Mouse (Mus musculus): ENCODE measurements around the gene Nfya. TPM values are rescaled to one million over a fixed set of nuclear protein-coding genes. Genes with fewer than 3 reads are reported as not detected.

Gene Nfya
- polyA plus RNA-seq, 1 experiment from 2014 or later, result 18.1 TPM

DNA sequence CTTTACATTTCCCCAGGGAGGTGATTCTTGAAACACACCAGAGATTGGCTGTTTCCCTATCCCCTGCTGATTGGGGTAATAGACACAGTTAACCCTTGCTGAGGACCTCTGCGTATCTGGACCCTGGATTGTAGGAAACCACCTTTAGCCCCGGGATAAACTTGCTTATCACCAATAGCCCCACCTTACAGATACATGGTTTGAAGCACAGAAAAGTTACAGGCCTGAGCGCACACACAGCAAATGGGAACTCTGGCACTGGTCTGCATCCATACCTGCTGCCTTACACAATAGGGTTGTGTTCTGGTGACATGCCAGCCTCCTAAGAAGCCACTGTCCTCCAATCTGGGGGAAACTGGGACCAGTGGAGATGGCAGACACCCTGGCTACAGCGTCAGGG, 63.9 kb downstream of the Nfya start:
- Histone ChIP-seq H3K9ac (ENCODE audit: low read length) (no peak overlapping the region), H3K36me3 (ENCODE audit: control insufficient read depth, insufficient read depth, low read length) (no peaks in the 10 kb centered on the region), H3K27me3 (ENCODE audit: control insufficient read depth, insufficient read depth, low read depth, low read length) (no peaks in the 10 kb centered on the region), H3K4me3 (ENCODE audit: low read length) (no peak overlapping the region), H3K4me2 (ENCODE audit: low read depth, low read length) (no peak overlapping the region), H3K27ac (ENCODE audit: low read length) (no peak overlapping the region), H3K9me3 (ENCODE audit: control insufficient read depth, low read length) (no peaks in the 10 kb centered on the region), H3K4me1 (replicated peaks; ENCODE audit: control insufficient read depth, insufficient read depth, low read length) (no peaks in the 10 kb centered on the region)
- no peak for ATAC-seq (ENCODE audit: low read depth)
- WGBS, result 77% methylated on average over 4 of the region's 4 CpGs

DNA sequence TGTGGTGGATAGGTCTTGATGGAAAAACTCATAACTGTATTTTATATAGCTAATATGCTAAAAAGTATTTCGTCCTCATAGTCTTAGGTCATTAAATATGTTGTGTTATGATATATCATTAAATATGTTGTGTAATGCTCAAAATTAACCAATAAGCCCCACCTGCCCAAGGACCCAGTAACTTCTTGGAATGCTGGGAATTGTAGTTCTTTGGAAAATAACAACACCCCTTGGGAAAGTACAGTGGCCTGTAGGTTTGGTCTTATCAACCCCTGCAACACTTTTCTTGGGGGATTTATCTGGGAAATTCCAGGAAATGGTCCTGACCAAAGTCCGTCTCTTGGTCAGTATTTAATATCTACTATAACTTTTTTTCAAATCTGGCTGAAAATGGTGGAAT, 66.6 kb downstream of the Nfya start:
- Histone ChIP-seq H3K9ac (ENCODE audit: low read length) (no peak overlapping the region), H3K4me3 (ENCODE audit: low read length) (no peak overlapping the region), H3K9me3 (ENCODE audit: control insufficient read depth, low read length) (no peaks in the 10 kb centered on the region), H3K4me1 (replicated peaks; ENCODE audit: control insufficient read depth, insufficient read depth, low read length) (no peaks in the 10 kb centered on the region), H3K36me3 (ENCODE audit: control insufficient read depth, insufficient read depth, low read length) (no peaks in the 10 kb centered on the region), H3K4me2 (ENCODE audit: low read depth, low read length) (no peak overlapping the region), H3K27ac (ENCODE audit: low read length) (no peak overlapping the region), H3K27me3 (ENCODE audit: control insufficient read depth, insufficient read depth, low read depth, low read length) (no peaks in the 10 kb centered on the region)
- 81% methylated on average over 2 of the region's 2 CpGs for WGBS
- no peak for ATAC-seq (ENCODE audit: low read depth)

DNA sequence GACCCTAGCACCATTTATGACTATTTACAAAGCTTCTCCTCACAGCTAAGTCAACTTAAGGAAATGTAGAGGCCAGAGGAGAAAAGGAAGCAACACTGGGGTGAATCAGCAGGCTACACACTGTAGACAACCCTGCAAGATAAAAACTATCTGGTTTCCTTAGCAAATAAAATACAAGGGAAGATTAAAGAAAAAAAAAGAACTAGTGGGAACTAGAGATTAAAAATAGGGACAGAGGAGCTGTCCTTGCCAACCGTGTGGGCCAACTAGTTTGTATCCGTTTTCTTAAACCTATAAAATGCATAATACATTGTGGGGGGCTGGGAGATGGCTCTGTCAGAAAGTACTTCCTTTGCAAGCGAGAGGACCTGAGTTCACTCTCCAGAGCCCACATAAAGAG, 67.8 kb downstream of the Nfya start:
- H3K4me1 ChIP-seq (replicated peaks; ENCODE audit: control insufficient read depth, insufficient read depth, low read length), result no peaks in the 10 kb centered on the region
- 49% methylated on average over 3 of the region's 3 CpGs for WGBS
- no peak overlapping the region for H3K4me3 ChIP-seq (ENCODE audit: low read length)
- no peak overlapping the region for H3K27ac ChIP-seq (ENCODE audit: low read length)
- no peaks in the 10 kb centered on the region for H3K9me3 ChIP-seq (ENCODE audit: control insufficient read depth, low read length)
- no peak overlapping the region for H3K4me2 ChIP-seq (ENCODE audit: low read depth, low read length)
- ATAC-seq (ENCODE audit: low read depth), result no peak
- no peaks in the 10 kb centered on the region for H3K36me3 ChIP-seq (ENCODE audit: control insufficient read depth, insufficient read depth, low read length)
- H3K9ac ChIP-seq (ENCODE audit: low read length), result no peak overlapping the region
- no peaks in the 10 kb centered on the region for H3K27me3 ChIP-seq (ENCODE audit: control insufficient read depth, insufficient read depth, low read depth, low read length)

DNA sequence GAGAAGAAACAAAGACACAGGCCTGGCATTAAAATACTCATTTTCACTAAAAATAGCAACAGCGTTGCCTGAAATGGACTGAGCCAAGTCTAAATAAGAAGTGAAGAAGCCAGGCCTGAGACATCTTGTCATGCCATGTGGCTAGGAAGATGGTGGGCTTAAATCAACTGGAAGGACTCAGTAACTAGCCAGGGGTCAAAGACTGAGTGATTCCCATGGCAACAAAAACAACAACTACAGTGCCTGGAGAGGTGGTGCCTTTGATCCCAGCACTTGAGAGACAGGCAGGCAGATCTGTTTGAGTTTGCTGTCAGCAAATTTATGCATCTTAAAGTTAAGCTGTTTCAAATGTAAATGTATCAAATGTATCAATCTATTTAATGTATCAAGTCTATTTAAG, 69.4 kb downstream of the Nfya start:
- H3K9me3 ChIP-seq (ENCODE audit: control insufficient read depth, low read length), result no peaks in the 10 kb centered on the region
- no peaks in the 10 kb centered on the region for H3K4me1 ChIP-seq (replicated peaks; ENCODE audit: control insufficient read depth, insufficient read depth, low read length)
- H3K27me3 ChIP-seq (ENCODE audit: control insufficient read depth, insufficient read depth, low read depth, low read length), result no peaks in the 10 kb centered on the region
- H3K9ac ChIP-seq (ENCODE audit: low read length), result no peak overlapping the region
- WGBS, result 66% methylated on average over 1 of the region's 1 CpGs
- no peak overlapping the region for H3K27ac ChIP-seq (ENCODE audit: low read length)
- no peaks in the 10 kb centered on the region for H3K36me3 ChIP-seq (ENCODE audit: control insufficient read depth, insufficient read depth, low read length)
- ATAC-seq (ENCODE audit: low read depth), result no peak
- no peak overlapping the region for H3K4me2 ChIP-seq (ENCODE audit: low read depth, low read length)
- H3K4me3 ChIP-seq (ENCODE audit: low read length), result no peak overlapping the region

Other genes with a start within 250 kb of the Nfya start
- 0.36 TPM in 1 of 2 replicates, not detected in the other for gene A530064D06Rik, start 242.6 kb downstream of the Nfya start, polyA plus RNA-seq (2015; fragmentation: Nextera tagmentation; extraction: Ambion mirVana)
- gene Trem1, start 177.1 kb downstream of the Nfya start, polyA plus RNA-seq (2015; fragmentation: Nextera tagmentation; extraction: Ambion mirVana), result 0.20 and 0.43 TPM in 2 replicates
- gene Trem3, start 162.1 kb downstream of the Nfya start, polyA plus RNA-seq (2015; fragmentation: Nextera tagmentation; extraction: Ambion mirVana), result 0.29 and 0.51 TPM in 2 replicates
- gene Treml4, start 145.6 kb downstream of the Nfya start, polyA plus RNA-seq (2015; fragmentation: Nextera tagmentation; extraction: Ambion mirVana), result 0.31 TPM in 2 replicates
- 0.34 and 0.40 TPM in 2 replicates for gene Treml2, start 110.4 kb downstream of the Nfya start, polyA plus RNA-seq (2015; fragmentation: Nextera tagmentation; extraction: Ambion mirVana)
- gene B430306N03Rik, start 93.8 kb downstream of the Nfya start, polyA plus RNA-seq (2015; fragmentation: Nextera tagmentation; extraction: Ambion mirVana), result 0.34 and 0.70 TPM in 2 replicates
- 4.5 and 5.6 TPM in 2 replicates for gene Trem2, start 63.5 kb downstream of the Nfya start, polyA plus RNA-seq (2015; fragmentation: Nextera tagmentation; extraction: Ambion mirVana)
- gene Treml1, start 50.0 kb downstream of the Nfya start, polyA plus RNA-seq (2015; fragmentation: Nextera tagmentation; extraction: Ambion mirVana), result 2.3 and 2.6 TPM in 2 replicates
- 67.8 and 68.4 TPM in 2 replicates for gene Oard1, start 108 bp upstream of the Nfya start, polyA plus RNA-seq (2015; fragmentation: Nextera tagmentation; extraction: Ambion mirVana)
- gene Apobec2, start 23.0 kb upstream of the Nfya start, polyA plus RNA-seq (2015; fragmentation: Nextera tagmentation; extraction: Ambion mirVana), result 9.9 and 10.5 TPM in 2 replicates
- 2.6 and 3.2 TPM in 2 replicates for gene Tspo2, start 41.6 kb upstream of the Nfya start, polyA plus RNA-seq (2015; fragmentation: Nextera tagmentation; extraction: Ambion mirVana)
- gene Unc5cl, start 45.0 kb upstream of the Nfya start, polyA plus RNA-seq (2015; fragmentation: Nextera tagmentation; extraction: Ambion mirVana), result 2.7 and 3.6 TPM in 2 replicates

Data from lung, embryonic 16.5 days (tissue).